Mouse (Mus musculus) olfactory bulb, adult 2 months (tissue): ENCODE results near the gene Ccl17.

ENCODE experiments used
- CTCF ChIP-seq: fragments of 200-500 bp; IDR thresholded peaks from 2 replicates; pipeline ENCODE4 v1.5.1; 2012; ENCODE audit warnings: low read depth, mild to moderate bottlenecking, low read length, moderate library complexity; ENCODE audit not compliant: insufficient read depth
- POLR2A ChIP-seq: fragments of 200-500 bp; IDR thresholded peaks from 2 replicates; pipeline ENCODE4 v1.6.1; 2012; ENCODE audit warnings: mild to moderate bottlenecking, low read depth, low read length, moderate library complexity; ENCODE audit not compliant: insufficient read depth

DNA sequence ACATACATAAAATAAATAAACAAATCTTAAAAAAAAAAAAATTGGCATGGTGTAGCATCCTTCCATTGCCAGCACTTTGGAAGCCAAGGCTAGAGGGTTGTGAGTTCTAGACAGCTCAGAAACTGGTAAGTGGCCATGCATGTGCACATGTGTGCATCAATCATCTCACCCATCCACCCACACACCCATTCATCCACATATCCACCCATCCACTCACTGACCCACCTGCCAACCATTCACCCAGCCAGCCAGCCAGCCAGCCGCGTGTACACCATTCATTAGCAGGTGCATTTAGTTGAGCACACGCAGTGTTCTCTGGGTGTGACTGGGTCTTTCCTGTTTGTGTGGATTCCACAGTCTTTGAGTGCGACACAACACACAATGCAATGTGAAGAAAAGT lies 4.4 kb upstream of the Ccl17 start:
- no peak for TF ChIP-seq CTCF
- TF ChIP-seq POLR2A, result no peak
